Mouse (Mus musculus): ENCODE measurements around the gene BC030500. TPM values are rescaled to one million over a fixed set of nuclear protein-coding genes. Genes with fewer than 3 reads are reported as not detected.

The BC030500 gene
- 6.6 TPM in 1 of 3 replicates, not detected in the others for total RNA-seq (2017)

GRCm38 (mm10) chr8:58911677-58912076 is at the start of gene BC030500:
Gene BC030500 (plus strand): TSS chr8:58911755.
- ATAC-seq (replicated peaks; ENCODE audit: insufficient number of reproducible peaks, low FRiP score, low TSS enrichment, poor library complexity, severe bottlenecking): no peak

DNA sequence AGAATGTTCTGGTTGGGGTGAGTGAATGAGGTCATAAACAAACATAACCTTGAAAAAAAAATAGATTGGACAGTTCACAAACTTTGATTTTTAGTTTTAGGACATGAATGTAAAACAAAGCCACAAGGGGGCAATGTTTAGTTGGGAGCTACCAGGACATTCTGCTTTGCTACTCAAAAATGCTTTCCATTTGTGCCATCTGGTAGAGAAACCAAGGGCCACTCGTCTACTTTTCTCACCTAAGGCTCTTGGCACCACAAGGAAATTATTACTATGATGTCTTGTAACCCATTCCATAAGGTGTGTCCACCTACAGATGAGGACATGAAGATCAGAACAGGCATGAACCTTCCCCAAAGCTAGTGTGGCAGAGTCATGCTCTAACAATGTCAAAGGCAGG is 25.1 kb upstream of the BC030500 start:
- ATAC-seq (replicated peaks; ENCODE audit: insufficient number of reproducible peaks, low FRiP score, low TSS enrichment, poor library complexity, severe bottlenecking): no peak

DNA sequence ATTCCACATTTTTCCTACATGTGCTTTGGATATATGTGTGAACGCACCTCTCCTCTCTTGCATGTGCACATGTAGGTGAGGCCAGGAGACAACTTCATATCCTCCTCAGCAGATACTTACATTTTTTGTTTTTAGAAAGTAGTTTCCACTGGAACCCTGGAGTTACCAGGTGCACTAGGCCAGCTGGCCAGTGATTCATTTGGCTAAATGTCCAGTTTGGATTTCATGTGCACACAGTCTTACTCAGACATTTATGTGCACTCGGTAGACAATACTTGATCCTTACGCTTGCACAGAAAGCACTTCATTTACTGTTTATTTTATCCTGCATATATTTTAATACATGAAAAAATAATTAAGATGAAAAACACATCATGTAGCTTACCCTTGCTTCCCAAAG is 21.0 kb upstream of the BC030500 start:
- no peak for ATAC-seq (replicated peaks; ENCODE audit: insufficient number of reproducible peaks, low FRiP score, low TSS enrichment, poor library complexity, severe bottlenecking)

- no peak for ATAC-seq (replicated peaks; ENCODE audit: insufficient number of reproducible peaks, low FRiP score, low TSS enrichment, poor library complexity, severe bottlenecking)
Measured at GRCm38 (mm10) chr8:58895960-58896359, 15.6 kb upstream of the BC030500 start.

GRCm38 (mm10) chr8:58904465-58904864 is 7.1 kb upstream of the BC030500 start:
- ATAC-seq (replicated peaks; ENCODE audit: insufficient number of reproducible peaks, low FRiP score, low TSS enrichment, poor library complexity, severe bottlenecking): no peak

GRCm38 (mm10) chr8:58912196-58912839 is 763 bp downstream of the BC030500 start, which contains the start of gene Galntl6:
Gene Galntl6 (minus strand): TSS chr8:58912640.
- no peak for ATAC-seq (replicated peaks; ENCODE audit: insufficient number of reproducible peaks, low FRiP score, low TSS enrichment, poor library complexity, severe bottlenecking)

DNA sequence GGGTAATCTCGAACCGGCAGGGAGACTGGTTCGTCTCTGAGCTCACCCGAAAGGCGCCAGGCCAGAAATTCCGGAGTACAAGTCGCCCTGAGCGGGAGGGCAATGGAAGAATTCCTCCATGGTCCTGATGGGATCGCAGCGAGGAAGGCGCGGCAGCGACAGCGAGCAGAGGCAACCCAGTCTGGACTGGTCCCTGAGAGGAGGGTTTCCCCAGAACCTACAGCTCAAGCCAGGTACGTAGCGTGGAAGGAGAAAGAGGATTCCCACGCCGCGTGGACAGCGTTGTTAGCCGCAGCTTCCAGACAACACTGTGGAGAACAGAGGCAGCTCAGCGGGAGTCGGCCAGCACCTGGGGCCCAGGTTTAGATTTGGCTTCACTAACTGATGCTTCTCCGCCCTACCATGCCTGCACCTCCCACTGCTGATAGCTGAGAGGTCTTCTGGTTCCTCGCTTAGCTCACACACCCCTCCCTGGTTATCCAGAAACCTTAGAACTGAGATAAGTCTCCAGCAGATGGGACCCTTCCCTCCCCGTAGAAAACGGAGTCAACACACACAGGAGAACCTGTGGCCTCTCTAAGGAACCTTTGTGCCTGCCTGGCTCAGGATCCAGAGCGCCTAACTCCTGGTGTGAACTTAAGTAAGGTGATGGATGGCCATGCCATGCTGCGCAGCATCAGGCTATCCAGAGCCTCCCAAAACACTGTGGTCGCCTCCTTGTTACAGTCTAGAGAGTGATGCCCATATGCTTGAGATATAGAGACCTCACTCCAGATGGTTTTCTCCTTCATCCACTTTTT is 1.5 kb downstream of the BC030500 start:
- ATAC-seq (replicated peaks; ENCODE audit: insufficient number of reproducible peaks, low FRiP score, low TSS enrichment, poor library complexity, severe bottlenecking): no peak

GRCm38 (mm10) chr8:58913640-58913968 is 2.0 kb downstream of the BC030500 start:
- no peak for ATAC-seq (replicated peaks; ENCODE audit: insufficient number of reproducible peaks, low FRiP score, low TSS enrichment, poor library complexity, severe bottlenecking)

- no peak for ATAC-seq (replicated peaks; ENCODE audit: insufficient number of reproducible peaks, low FRiP score, low TSS enrichment, poor library complexity, severe bottlenecking)
Measured at GRCm38 (mm10) chr8:58915142-58915541, 3.6 kb downstream of the BC030500 start.

DNA sequence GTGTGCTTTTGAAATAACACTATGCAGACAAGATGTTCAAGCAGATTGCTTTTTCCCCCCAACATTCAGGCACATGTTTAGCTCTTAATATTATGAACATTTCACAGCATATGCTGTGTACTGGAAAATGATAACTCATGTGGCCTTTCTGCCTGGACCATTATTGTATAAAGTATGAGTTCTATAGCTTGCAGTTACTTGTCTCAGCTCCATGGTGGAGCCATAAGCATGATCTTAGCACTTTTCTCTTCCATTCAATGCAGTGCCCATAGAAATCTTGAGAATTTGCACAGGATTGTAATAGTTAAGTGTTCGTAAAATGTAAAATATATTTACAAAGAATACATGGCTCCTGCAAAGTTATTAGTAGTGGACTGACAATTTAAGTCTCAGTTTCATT is 19.5 kb downstream of the BC030500 start:
- no peak for ATAC-seq (replicated peaks; ENCODE audit: insufficient number of reproducible peaks, low FRiP score, low TSS enrichment, poor library complexity, severe bottlenecking)

DNA sequence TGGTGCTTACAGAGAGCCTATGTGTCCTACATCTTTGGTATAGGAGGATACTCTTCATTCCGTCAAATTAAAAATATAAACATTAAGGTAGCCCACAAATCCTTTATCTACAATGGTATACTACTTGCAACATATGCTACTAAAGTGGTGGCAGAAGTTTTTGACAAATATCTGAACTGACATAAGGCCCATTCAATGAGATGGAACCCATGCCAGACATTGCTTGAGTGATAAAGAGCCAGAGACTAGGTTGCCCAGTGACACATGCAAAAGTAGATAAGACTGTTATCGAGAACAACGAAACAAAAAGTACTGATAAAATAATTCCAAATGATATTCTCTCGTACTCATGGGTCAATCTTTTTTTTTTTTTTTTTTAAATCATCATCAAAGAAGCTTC is 32.2 kb downstream of the BC030500 start:
- ATAC-seq (replicated peaks; ENCODE audit: insufficient number of reproducible peaks, low FRiP score, low TSS enrichment, poor library complexity, severe bottlenecking): no peak

DNA sequence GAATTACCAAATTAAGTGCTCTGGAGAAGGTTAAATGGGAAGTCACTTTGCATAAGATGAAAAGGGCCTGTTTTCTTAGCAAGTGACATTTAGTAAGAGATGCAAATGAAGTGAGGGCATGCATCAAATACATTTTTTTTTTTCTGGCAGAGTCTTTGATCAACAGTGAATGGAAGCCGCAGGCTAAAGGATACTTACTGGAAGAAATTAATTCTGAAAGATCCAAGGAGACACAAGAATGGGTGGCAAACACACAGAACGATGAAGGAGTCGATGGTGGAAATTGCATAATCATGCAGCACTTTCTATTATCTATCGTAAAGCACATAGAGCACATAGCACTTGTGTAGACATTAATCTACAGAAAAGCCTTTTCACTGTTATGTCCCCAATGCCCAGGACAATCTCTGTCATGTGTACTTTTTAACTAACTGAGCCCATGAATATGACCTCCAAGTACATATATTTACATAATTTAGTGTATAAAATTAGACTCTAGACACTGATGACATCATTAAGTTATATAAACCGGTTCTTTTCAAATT is 45.7 kb downstream of the BC030500 start:
- no peak for ATAC-seq (replicated peaks; ENCODE audit: insufficient number of reproducible peaks, low FRiP score, low TSS enrichment, poor library complexity, severe bottlenecking)

Other genes starting within 250 kb of the BC030500 start
- not detected in 3 replicates for gene Galntl6, start 885 bp downstream of the BC030500 start, total RNA-seq (2017)